Mouse (Mus musculus): ENCODE data around the gene Mical2. TPM values are rescaled to one million over a fixed set of nuclear protein-coding genes. Genes with fewer than 3 reads are reported as not detected.

The Mical2 gene
- 8.5 and 12.5 TPM in 2 replicates for polyA plus RNA-seq (2012; ENCODE audit: insufficient read depth, insufficient read length, missing spikeins)

- no peak for TF ChIP-seq CTCF (IDR thresholded peaks at IDR 0.05; ENCODE audit: low read depth, low read length)
- TF ChIP-seq POLR2A (IDR thresholded peaks at IDR 0.05; ENCODE audit: borderline replicate concordance, low read depth, low read length): no peak
- Histone ChIP-seq H3K4me3 (ENCODE audit: insufficient read depth, low read length) (peak within 1 kb of the TSS; percentile 63), H3K4me1 (ENCODE audit: control insufficient read depth, insufficient read depth, low read length) (peaks cover 8% of the 10 kb centered on the region), H3K27ac (ENCODE audit: insufficient read depth, low read depth, low read length) (no peak within 1 kb of the TSS)
Measured at GRCm38 (mm10) chr7:112225615-112226262, at the start of gene Mical2. Gene Mical2, plus strand, starts transcription at chr7:112225856.

- TF ChIP-seq CTCF (IDR thresholded peaks at IDR 0.05; ENCODE audit: low read depth, low read length) (no peak), POLR2A (IDR thresholded peaks at IDR 0.05; ENCODE audit: borderline replicate concordance, low read depth, low read length) (no peak)
- Histone ChIP-seq H3K27ac (ENCODE audit: insufficient read depth, low read depth, low read length) (no peak overlapping the region), H3K4me3 (ENCODE audit: insufficient read depth, low read length) (no peak overlapping the region)
Measured at GRCm38 (mm10) chr7:112176627-112177026, 49.0 kb upstream of the Mical2 start.

GRCm38 (mm10) chr7:112180235-112180705 lies 45.4 kb upstream of the Mical2 start:
- TF ChIP-seq POLR2A (IDR thresholded peaks at IDR 0.05; ENCODE audit: borderline replicate concordance, low read depth, low read length) (no peak), CTCF (IDR thresholded peaks at IDR 0.05; ENCODE audit: low read depth, low read length) (peak; percentile 82)
- H3K4me3 ChIP-seq (ENCODE audit: insufficient read depth, low read length): no peak overlapping the region
- no peaks in the 10 kb centered on the region for H3K4me1 ChIP-seq (ENCODE audit: control insufficient read depth, insufficient read depth, low read length)
- H3K27ac ChIP-seq (ENCODE audit: insufficient read depth, low read depth, low read length): no peak overlapping the region

More at GRCm38 (mm10) chr7:112176627-112177026, 49.0 kb upstream of the Mical2 start:
- H3K4me1 ChIP-seq (ENCODE audit: control insufficient read depth, insufficient read depth, low read length): no peaks in the 10 kb centered on the region

GRCm38 (mm10) chr7:112183258-112183841 lies 42.3 kb upstream of the Mical2 start:
- no peaks in the 10 kb centered on the region for H3K4me1 ChIP-seq (ENCODE audit: control insufficient read depth, insufficient read depth, low read length)
- H3K27ac ChIP-seq (ENCODE audit: insufficient read depth, low read depth, low read length): no peak overlapping the region
- TF ChIP-seq POLR2A (IDR thresholded peaks at IDR 0.05; ENCODE audit: borderline replicate concordance, low read depth, low read length): no peak
- peak; percentile 96 for TF ChIP-seq CTCF (IDR thresholded peaks at IDR 0.05; ENCODE audit: low read depth, low read length)
- H3K4me3 ChIP-seq (ENCODE audit: insufficient read depth, low read length): no peak overlapping the region

- TF ChIP-seq CTCF (IDR thresholded peaks at IDR 0.05; ENCODE audit: low read depth, low read length): no peak
- TF ChIP-seq POLR2A (IDR thresholded peaks at IDR 0.05; ENCODE audit: borderline replicate concordance, low read depth, low read length): no peak
- no peak overlapping the region for H3K27ac ChIP-seq (ENCODE audit: insufficient read depth, low read depth, low read length)
- no peak overlapping the region for H3K4me3 ChIP-seq (ENCODE audit: insufficient read depth, low read length)
- no peaks in the 10 kb centered on the region for H3K4me1 ChIP-seq (ENCODE audit: control insufficient read depth, insufficient read depth, low read length)
Measured at GRCm38 (mm10) chr7:112184519-112185225, 41.0 kb upstream of the Mical2 start.

- Histone ChIP-seq H3K27ac (ENCODE audit: insufficient read depth, low read depth, low read length) (no peak overlapping the region), H3K4me1 (ENCODE audit: control insufficient read depth, insufficient read depth, low read length) (no peaks in the 10 kb centered on the region), H3K4me3 (ENCODE audit: insufficient read depth, low read length) (no peak overlapping the region)
- TF ChIP-seq POLR2A (IDR thresholded peaks at IDR 0.05; ENCODE audit: borderline replicate concordance, low read depth, low read length): no peak
- no peak for TF ChIP-seq CTCF (IDR thresholded peaks at IDR 0.05; ENCODE audit: low read depth, low read length)
Measured at GRCm38 (mm10) chr7:112185226-112185745, 40.4 kb upstream of the Mical2 start.

- TF ChIP-seq POLR2A (IDR thresholded peaks at IDR 0.05; ENCODE audit: borderline replicate concordance, low read depth, low read length) (no peak), CTCF (IDR thresholded peaks at IDR 0.05; ENCODE audit: low read depth, low read length) (no peak)
- H3K27ac ChIP-seq (ENCODE audit: insufficient read depth, low read depth, low read length): no peak overlapping the region
- H3K4me3 ChIP-seq (ENCODE audit: insufficient read depth, low read length): no peak overlapping the region
- H3K4me1 ChIP-seq (ENCODE audit: control insufficient read depth, insufficient read depth, low read length): no peaks in the 10 kb centered on the region
Measured at GRCm38 (mm10) chr7:112186871-112187270, 38.8 kb upstream of the Mical2 start.

GRCm38 (mm10) chr7:112187536-112188459 lies 37.9 kb upstream of the Mical2 start:
- Histone ChIP-seq H3K4me1 (ENCODE audit: control insufficient read depth, insufficient read depth, low read length) (no peaks in the 10 kb centered on the region), H3K4me3 (ENCODE audit: insufficient read depth, low read length) (no peak overlapping the region), H3K27ac (ENCODE audit: insufficient read depth, low read depth, low read length) (no peak overlapping the region)
- no peak for TF ChIP-seq POLR2A (IDR thresholded peaks at IDR 0.05; ENCODE audit: borderline replicate concordance, low read depth, low read length)
- no peak for TF ChIP-seq CTCF (IDR thresholded peaks at IDR 0.05; ENCODE audit: low read depth, low read length)

- TF ChIP-seq POLR2A (IDR thresholded peaks at IDR 0.05; ENCODE audit: borderline replicate concordance, low read depth, low read length): no peak
- TF ChIP-seq CTCF (IDR thresholded peaks at IDR 0.05; ENCODE audit: low read depth, low read length): no peak
- no peak overlapping the region for H3K27ac ChIP-seq (ENCODE audit: insufficient read depth, low read depth, low read length)
- H3K4me3 ChIP-seq (ENCODE audit: insufficient read depth, low read length): no peak overlapping the region
- H3K4me1 ChIP-seq (ENCODE audit: control insufficient read depth, insufficient read depth, low read length): peaks cover under 1% of the 10 kb centered on the region
Measured at GRCm38 (mm10) chr7:112192237-112192636, 33.4 kb upstream of the Mical2 start.

All from bone marrow macrophage, adult 2 months (primary cell).